Mouse (Mus musculus): ENCODE measurements around the gene Gm10553. TPM values are rescaled to one million over a fixed set of nuclear protein-coding genes. Genes with fewer than 3 reads are reported as not detected.
"Not testable (repeated sequence)": the region's sequence is repeated elsewhere in the genome, so short reads cannot be mapped to it uniquely, and the experiment has no call there.

The Gm10553 gene
- polyA plus RNA-seq, 1 experiment, result not detected

- not testable (repeated sequence) for H3K4me3 ChIP-seq (ENCODE audit: insufficient read depth, low read length); H3K4me1 ChIP-seq (ENCODE audit: control insufficient read depth, insufficient read depth, low read length); H3K27ac ChIP-seq (ENCODE audit: insufficient read depth, low read length)
These were observed 14.9 kb downstream of the Gm10553 start for GRCm38 (mm10) chr1:85114666-85115402.

GRCm38 (mm10) chr1:85117537-85117936 lies 17.6 kb downstream of the Gm10553 start:
- H3K4me1 ChIP-seq (ENCODE audit: control insufficient read depth, insufficient read depth, low read length); H3K4me3 ChIP-seq (ENCODE audit: insufficient read depth, low read length); H3K27ac ChIP-seq (ENCODE audit: insufficient read depth, low read length): not testable (repeated sequence)

- H3K4me3 ChIP-seq (ENCODE audit: insufficient read depth, low read length); H3K4me1 ChIP-seq (ENCODE audit: control insufficient read depth, insufficient read depth, low read length): not testable (repeated sequence)
These were observed 18.4 kb downstream of the Gm10553 start for GRCm38 (mm10) chr1:85118341-85118740.

GRCm38 (mm10) chr1:85121841-85122240 lies 21.9 kb downstream of the Gm10553 start:
- H3K27ac ChIP-seq (ENCODE audit: insufficient read depth, low read length); H3K4me1 ChIP-seq (ENCODE audit: control insufficient read depth, insufficient read depth, low read length); H3K4me3 ChIP-seq (ENCODE audit: insufficient read depth, low read length): not testable (repeated sequence)

More at GRCm38 (mm10) chr1:85118341-85118740, 18.4 kb downstream of the Gm10553 start:
- not testable (repeated sequence) for H3K27ac ChIP-seq (ENCODE audit: insufficient read depth, low read length)

GRCm38 (mm10) chr1:85133671-85134070 lies 33.7 kb downstream of the Gm10553 start:
- not testable (repeated sequence) for H3K4me1 ChIP-seq (ENCODE audit: control insufficient read depth, insufficient read depth, low read length); H3K27ac ChIP-seq (ENCODE audit: insufficient read depth, low read length); H3K4me3 ChIP-seq (ENCODE audit: insufficient read depth, low read length)

Other genes starting within 250 kb of the Gm10553 start
- gene Slc16a14, start 165.0 kb upstream of the Gm10553 start, polyA plus RNA-seq (2011; ENCODE audit: insufficient read length, low read depth, missing spikeins), result not detected in 2 replicates
- not detected in 2 replicates for gene A530032D15Rik, start 9.7 kb downstream of the Gm10553 start, polyA plus RNA-seq (2011; ENCODE audit: insufficient read length, low read depth, missing spikeins)
- gene C130026I21Rik, start 170.4 kb downstream of the Gm10553 start, polyA plus RNA-seq (2011; ENCODE audit: insufficient read length, low read depth, missing spikeins), result not detected in 2 replicates